ENCODE assay signal across 8 mouse cellular contexts in genomic region chr17:74395383-74396065, GRCm38 (mm10). TPM values are rescaled to one million over a fixed set of nuclear protein-coding genes. Genes with fewer than 3 reads are reported as not detected.
DNase-seq lines count a peak whose midpoint lies in the region; ATAC-seq lines count a peak whose summit lies in the region.

Slc30a6 (plus strand) TSS chr17:74395608.

- H3K36me3 ChIP-seq in heart, embryonic 14.5 days (ENCODE audit: control insufficient read depth, insufficient read depth, low read length): no peaks in the 10 kb centered on the region
- no peaks in the 10 kb centered on the region for H3K36me3 ChIP-seq in liver, embryonic 13.5 days
- H3K36me3 ChIP-seq in stomach, embryonic 16.5 days (ENCODE audit: control insufficient read depth, insufficient read depth, low read length): no peaks in the 10 kb centered on the region

- H3K4me3 ChIP-seq in heart, embryonic 14.5 days (ENCODE audit: control insufficient read depth in 1 of 2, insufficient read depth in 1 of 2, low read depth in 1 of 2, low read length in 2 of 2): peak within 1 kb of the TSS; percentile 88 to 94
- H3K4me3 ChIP-seq in liver, embryonic 13.5 days (replicated peaks): peak within 1 kb of the TSS; percentile 83
- peak within 1 kb of the TSS; percentile 93 for H3K4me3 ChIP-seq in stomach, embryonic 16.5 days (replicated peaks; ENCODE audit: low read length)

- no peaks in the 10 kb centered on the region for H3K27me3 ChIP-seq in heart, embryonic 14.5 days (ENCODE audit: control insufficient read depth, insufficient read depth, low read length)
- no peaks in the 10 kb centered on the region for H3K27me3 ChIP-seq in liver, embryonic 13.5 days
- no peaks in the 10 kb centered on the region for H3K27me3 ChIP-seq in stomach, embryonic 16.5 days (ENCODE audit: control insufficient read depth, insufficient read depth, low read length)

- peak; percentile 98 for ATAC-seq in CD4-positive, CD25-positive, alpha-beta regulatory T cell, adult 4 months
- peak; percentile 97 for ATAC-seq in heart, embryonic 14.5 days (ENCODE audit: insufficient number of reproducible peaks, insufficient read depth, low FRiP score, low read depth)
- ATAC-seq in liver, embryonic 13.5 days (ENCODE audit: low read depth): peak; percentile 99
- ATAC-seq in stomach, embryonic 16.5 days (ENCODE audit: insufficient read depth, low FRiP score): peak; percentile 99

- peak within 1 kb of the TSS; percentile 93 for H3K9ac ChIP-seq in heart, embryonic 14.5 days (ENCODE audit: low read length)
- peak within 1 kb of the TSS; percentile 88 for H3K9ac ChIP-seq in liver, embryonic 13.5 days
- H3K9ac ChIP-seq in stomach, embryonic 16.5 days (ENCODE audit: low read length): peak within 1 kb of the TSS; percentile 99

- peak; percentile 97 for DNase-seq in c-Kit-negative CD71-positive TER-119-positive erythroid progenitor cells, embryonic 14.5 days (ENCODE audit: low read depth, low spot score)
- peak; percentile 88 for DNase-seq in fibroblast of lung, adult 2 months (ENCODE audit: low read depth)
- DNase-seq in kidney, postnatal 14 days: peak; percentile 98
- peak; percentile 95 for DNase-seq in liver, embryonic 13.5 days
- peak; percentile 94 for DNase-seq in neural tube, embryonic 10.5 days (ENCODE audit: extremely low spot score, low spot score)

- under 1% methylated on average over 41 of the region's 41 CpGs for WGBS in heart, embryonic 14.5 days
- WGBS in liver, embryonic 13.5 days (ENCODE audit: insufficient replicate concordance): under 1% methylated on average over 41 of the region's 41 CpGs
- WGBS in stomach, embryonic 16.5 days: under 1% methylated on average over 41 of the region's 41 CpGs

- H3K4me1 ChIP-seq in heart, embryonic 14.5 days (ENCODE audit: control insufficient read depth in 2 of 2, insufficient read depth in 2 of 2, low read length in 2 of 2): peaks cover 0 to 9% of the 10 kb centered on the region in 2 experiments; a peak in 2 of 4 replicates
- peaks cover 18% of the 10 kb centered on the region for H3K4me1 ChIP-seq in liver, embryonic 13.5 days (replicated peaks)
- H3K4me1 ChIP-seq in stomach, embryonic 16.5 days (ENCODE audit: control insufficient read depth, insufficient read depth, low read length): peaks cover 6% of the 10 kb centered on the region; the same call in 1 of the 2 replicates

- H3K27ac ChIP-seq in heart, embryonic 14.5 days (replicated peaks in 1 of 2; ENCODE audit: control insufficient read depth in 1 of 2, insufficient read depth in 1 of 2, low read depth in 2 of 2, low read length in 2 of 2): peak within 1 kb of the TSS; percentile 70 to 75
- H3K27ac ChIP-seq in liver, embryonic 13.5 days: peak within 1 kb of the TSS; percentile 86
- peak within 1 kb of the TSS; percentile 97 for H3K27ac ChIP-seq in stomach, embryonic 16.5 days (ENCODE audit: low read length)

- H3K4me2 ChIP-seq in heart, embryonic 14.5 days (ENCODE audit: low read length): peak within 1 kb of the TSS; percentile 84
- peak within 1 kb of the TSS; percentile 83 for H3K4me2 ChIP-seq in liver, embryonic 13.5 days
- H3K4me2 ChIP-seq in stomach, embryonic 16.5 days (ENCODE audit: low read depth, low read length): peak within 1 kb of the TSS; percentile 69

- no peaks in the 10 kb centered on the region for H3K9me3 ChIP-seq in heart, embryonic 14.5 days (ENCODE audit: control insufficient read depth, low read length)
- H3K9me3 ChIP-seq in liver, embryonic 13.5 days (replicated peaks): no peaks in the 10 kb centered on the region
- H3K9me3 ChIP-seq in stomach, embryonic 16.5 days (replicated peaks; ENCODE audit: control insufficient read depth, low read length): no peaks in the 10 kb centered on the region

RNA-seq across cellular contexts. Expression of gene Slc30a6, which starts in this region (rescaled TPM):
- 10 to 100 TPM; 24.3 to 37.3 TPM for polyA plus RNA-seq in CD4-positive, CD25-positive, alpha-beta regulatory T cell, adult 4 months (2017; shearing (Covaris generic))
- polyA plus RNA-seq in heart, embryonic 14.5 days (2014; fragmentation: Nextera tagmentation; extraction: Ambion mirVana): 28.3 and 30.8 TPM in 2 replicates
- 20.4 and 20.8 TPM in 2 replicates for polyA plus RNA-seq in liver, embryonic 13.5 days (2015; fragmentation: Nextera tagmentation; extraction: Ambion mirVana)
- polyA plus RNA-seq in stomach, embryonic 16.5 days (2015; fragmentation: Nextera tagmentation; extraction: Ambion mirVana): 37.7 and 42.5 TPM in 2 replicates

Comparison
In these comparisons a context has a peak if more than half of its experiments do, and no peak if none do; other contexts are left out.
1. Peak in every context shown above with its lines: DNase-seq, ATAC-seq, H3K4me3 ChIP-seq and H3K27ac ChIP-seq.